Comparison of ENCODE assay signal across 1 mouse cellular context in genomic region chr11:70433951-70434350, GRCm38 (mm10).
TF ChIP-seq lines count a peak whose summit lies in the region.

No protein-coding gene starts in this region.

TF ChIP-seq in MEL, 35 proteins besides CTCF, POLR2A, EP300 and RAD21 (continued from another document):
- TF ChIP-seq ZKSCAN1 (IDR thresholded peaks at IDR 0.05; ENCODE audit: low read depth, low read length) (no peak), POLR2AphosphoS2 (IDR thresholded peaks at IDR 0.05; ENCODE audit: low read length) (no peak), NELFE (IDR thresholded peaks at IDR 0.05; ENCODE audit: low read depth, low read length) (no peak), MAZ (IDR thresholded peaks at IDR 0.05; ENCODE audit: low read depth, low read length) (no peak), CHD2 (IDR thresholded peaks at IDR 0.05; ENCODE audit: low read length) (no peak)
